Mouse (Mus musculus) urinary bladder, postnatal 4 days (tissue): ENCODE data around the gene Tshz2.

Experiments used
- DNase-seq, 2 experiments: peaks; one replicate each; pipeline ENCODE4 v3.0.0; 2021 to 2022; ENCODE audit warnings: low spot score in 2 of 2

The Tshz2 gene

GRCm38 (mm10) chr2:169630070-169630469, 2.7 kb upstream of the Tshz2 start:
- DNase-seq, result no peak

DNA sequence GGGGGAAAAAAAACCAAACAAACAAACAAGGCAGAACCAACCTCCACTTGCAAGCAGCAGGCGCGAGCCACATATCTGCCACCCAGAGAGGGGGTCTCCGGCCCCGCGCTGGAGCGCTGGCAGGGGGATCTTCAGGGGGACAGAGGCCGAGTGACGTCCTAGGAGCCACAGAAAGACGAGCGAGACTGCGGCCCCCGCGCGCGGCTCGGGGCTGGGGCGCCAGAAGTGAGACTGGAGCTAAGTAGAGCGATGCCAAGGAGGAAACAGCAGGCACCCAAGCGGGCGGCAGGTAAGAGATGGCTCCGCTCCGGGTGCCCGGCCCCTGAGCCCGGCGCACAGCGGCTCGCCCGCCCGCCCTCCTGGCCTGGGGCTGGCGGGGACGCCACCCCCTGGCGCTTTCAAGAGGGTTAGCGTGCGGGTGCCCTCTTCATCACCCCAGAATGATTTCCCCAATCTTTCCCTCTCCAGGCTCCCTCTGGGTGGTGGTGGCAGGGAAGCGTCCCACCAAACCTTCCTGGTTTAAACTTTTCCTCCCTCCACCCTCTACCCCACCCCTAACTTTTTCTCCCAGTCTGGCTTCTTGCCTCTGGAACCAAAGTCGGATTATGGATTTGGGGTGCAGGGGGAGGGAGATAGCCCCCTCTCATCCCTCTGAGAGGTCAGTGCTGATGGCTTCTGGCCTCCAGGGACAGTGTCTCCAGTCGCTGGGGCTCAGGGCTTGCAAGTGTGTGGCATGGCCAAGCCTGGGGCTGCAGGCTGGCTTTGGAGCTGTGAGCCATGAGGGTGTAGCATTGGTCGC, 877 bp downstream of the Tshz2 start:
- DNase-seq, result peak in 1 of 2 experiments; percentile 47

GRCm38 (mm10) chr2:169634619-169635382, 2.0 kb downstream of the Tshz2 start:
- DNase-seq, result no peak

- no peak for DNase-seq
Measured at GRCm38 (mm10) chr2:169635428-169635827, 2.6 kb downstream of the Tshz2 start.

DNA sequence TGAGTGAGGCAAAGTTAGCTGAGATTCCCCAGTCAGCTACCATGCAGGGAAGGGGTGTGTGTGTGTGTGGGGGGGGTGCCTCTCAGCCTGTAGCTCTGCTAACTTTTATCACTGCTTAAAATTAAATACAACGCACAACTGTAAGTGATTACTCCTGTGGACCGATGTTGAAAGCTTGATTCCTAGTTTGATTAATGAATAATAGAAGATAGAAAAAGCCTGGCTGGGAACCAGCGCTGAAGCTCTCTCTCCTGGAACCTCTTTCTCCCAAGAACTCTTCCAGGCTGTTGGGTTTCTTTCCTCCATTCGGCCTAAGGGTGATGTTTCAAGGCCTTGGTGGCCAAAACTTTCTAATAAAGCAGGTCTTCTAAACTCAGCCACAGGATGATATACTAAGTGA, 3.6 kb downstream of the Tshz2 start:
- no peak for DNase-seq

GRCm38 (mm10) chr2:169641547-169641946, 8.7 kb downstream of the Tshz2 start:
- no peak for DNase-seq

GRCm38 (mm10) chr2:169642420-169642819, 9.6 kb downstream of the Tshz2 start:
- no peak for DNase-seq

DNA sequence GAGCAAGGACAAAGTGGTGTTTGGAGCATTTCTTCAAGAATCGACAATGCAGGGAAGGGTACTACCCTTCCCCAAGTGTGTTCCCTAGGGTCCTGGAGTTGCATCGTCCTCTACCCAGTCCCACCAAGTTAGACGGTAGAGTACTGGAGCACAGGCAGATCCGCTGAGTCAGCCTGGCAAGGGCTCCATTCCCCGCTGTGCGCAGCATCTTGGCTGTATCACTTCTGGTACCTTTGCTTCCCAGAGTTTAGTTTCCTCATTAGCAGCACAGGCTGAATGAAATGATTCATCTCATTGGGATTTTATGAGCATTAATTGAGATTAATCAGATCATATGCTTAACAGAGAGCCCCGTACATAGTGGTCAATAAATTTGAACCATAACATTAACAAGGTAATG, 14.3 kb downstream of the Tshz2 start:
- no peak for DNase-seq

GRCm38 (mm10) chr2:169649262-169649885, 16.6 kb downstream of the Tshz2 start:
- DNase-seq, result no peak

GRCm38 (mm10) chr2:169653282-169653681, 20.5 kb downstream of the Tshz2 start:
- DNase-seq, result no peak

DNA sequence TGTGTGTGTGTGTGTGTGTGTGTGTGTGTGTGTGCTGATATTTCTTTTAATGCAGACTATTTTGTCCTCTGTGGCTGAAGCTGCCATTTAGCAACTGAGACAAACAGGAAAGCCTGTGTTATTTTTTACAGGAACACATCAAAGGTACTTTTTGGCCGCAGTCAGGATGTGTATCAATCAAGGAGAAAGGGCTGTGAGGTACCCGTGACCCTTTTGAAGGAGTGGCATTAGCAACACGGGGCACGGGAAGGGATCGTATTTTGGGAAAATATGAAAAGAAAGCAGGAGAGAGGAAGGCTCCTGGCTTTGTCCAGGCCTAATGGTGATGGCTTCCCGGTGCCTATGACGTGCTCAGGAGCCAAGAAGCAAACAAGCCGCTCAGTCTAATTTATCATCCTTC, 31.0 kb downstream of the Tshz2 start:
- DNase-seq, result no peak

- no peak for DNase-seq
Measured at GRCm38 (mm10) chr2:169671264-169671663, 38.5 kb downstream of the Tshz2 start.

DNA sequence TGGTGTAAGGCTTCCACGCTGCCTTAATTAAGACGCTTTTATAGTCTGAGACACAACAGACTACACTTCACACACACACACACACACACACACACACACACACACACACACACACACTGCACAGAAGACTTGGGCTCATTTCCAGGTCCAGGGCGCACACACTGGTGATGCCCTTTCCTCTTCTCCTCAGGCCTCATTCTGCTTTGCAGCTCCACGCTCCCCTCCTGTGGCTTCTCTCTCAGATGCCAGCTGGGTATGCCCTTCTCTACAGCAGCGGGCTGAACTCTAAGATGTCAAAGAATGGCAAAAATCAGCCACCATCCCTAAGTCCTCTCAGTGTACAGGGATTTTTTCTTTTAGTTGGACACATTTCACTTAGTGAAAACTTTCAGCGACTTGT, 41.0 kb downstream of the Tshz2 start:
- no peak for DNase-seq

DNA sequence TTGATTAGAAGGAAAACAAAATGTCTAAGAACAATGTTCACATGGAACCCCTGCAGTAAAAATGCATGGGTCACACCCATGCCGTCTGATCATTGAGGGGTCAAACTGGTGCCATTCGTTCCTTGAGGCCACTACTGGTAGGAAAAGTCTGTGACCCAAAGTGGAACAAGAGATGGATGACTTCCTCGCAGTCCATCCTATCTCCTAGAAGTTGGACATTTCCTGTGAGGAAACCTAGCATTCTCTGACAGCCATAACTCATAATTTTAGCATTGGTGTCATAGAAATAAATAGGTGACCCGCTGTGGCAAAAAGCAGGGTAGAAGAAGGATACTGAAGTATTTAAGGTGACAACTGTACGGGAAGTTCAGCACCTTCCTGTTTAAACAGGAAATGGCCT, 41.4 kb downstream of the Tshz2 start:
- DNase-seq, result no peak

- DNase-seq, result no peak
Measured at GRCm38 (mm10) chr2:169679264-169679663, 46.5 kb downstream of the Tshz2 start.

DNA sequence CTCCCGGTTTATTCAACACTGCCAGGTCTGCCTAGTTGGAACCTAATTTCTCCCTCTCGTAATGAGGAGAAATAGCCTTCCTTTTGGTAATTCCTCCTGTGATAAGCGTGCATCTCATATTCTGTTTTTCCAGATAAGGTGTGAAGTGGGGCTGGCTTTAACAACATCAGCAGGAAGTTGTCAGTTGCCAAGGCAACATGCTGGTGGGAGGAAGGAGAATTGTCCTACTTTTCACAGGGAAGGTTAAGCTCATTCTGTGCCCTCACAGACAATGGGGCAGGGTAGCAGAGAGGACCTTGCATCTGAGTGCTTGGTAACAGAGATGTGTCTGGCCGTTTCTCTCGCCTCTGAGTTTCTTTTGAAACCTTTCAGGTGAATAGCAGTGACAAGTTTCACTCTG, 47.1 kb downstream of the Tshz2 start:
- no peak for DNase-seq

GRCm38 (mm10) chr2:169685260-169685659, 52.4 kb downstream of the Tshz2 start:
- DNase-seq, result no peak

DNA sequence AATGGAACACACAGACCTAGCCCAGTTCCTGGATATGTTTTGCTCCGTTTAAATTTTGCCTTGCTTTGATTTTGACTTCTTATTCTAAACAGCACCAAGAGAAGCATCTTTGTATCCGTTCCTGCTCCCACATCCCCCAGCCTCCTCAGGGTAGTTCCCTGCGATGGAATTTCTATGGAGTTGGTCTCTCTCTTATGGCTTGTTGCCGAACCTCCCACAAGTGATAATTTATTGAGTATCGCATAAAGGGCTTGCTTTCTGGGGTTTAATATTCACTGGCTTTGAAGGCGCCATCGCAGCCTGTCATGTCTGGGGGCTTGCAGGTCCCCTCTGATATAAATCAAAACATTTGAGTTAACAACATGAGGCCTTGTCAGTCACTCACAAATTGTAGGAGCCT, 52.9 kb downstream of the Tshz2 start:
- no peak for DNase-seq

DNA sequence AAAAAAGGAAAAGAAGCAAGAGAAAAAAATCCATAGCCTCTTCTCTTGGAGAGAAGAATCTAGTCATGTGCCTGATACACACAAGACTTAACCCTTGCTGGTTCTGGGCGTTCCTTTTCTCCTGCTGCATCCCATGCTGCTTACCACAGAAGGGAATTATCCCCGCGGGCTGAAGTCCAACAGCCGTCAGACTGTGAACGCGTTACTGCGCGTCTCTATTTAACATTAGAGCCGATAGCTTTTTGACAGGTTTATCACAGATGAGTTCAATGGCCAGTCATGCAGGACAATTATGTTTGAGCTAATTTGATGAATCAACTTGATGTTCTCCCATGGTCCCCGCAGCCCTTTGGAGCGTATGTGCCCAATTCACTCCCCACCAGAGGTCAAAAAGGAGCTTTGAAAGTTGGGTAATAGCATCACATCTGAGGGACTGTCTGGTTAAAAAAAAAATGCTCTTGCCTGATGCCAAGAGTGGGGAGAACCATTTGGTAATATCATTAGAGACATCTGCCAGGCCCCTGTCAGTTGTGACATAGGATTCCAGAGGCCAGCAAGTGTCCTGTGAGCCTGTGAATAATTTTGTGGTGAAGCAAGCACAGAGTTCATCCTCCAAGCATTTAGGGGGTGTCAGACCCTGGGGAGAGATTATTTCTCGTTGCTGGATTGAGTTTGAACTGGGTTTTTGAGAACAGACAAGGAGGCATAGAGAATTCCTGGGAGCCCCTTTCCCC, 54.1 kb downstream of the Tshz2 start:
- no peak for DNase-seq

GRCm38 (mm10) chr2:169690054-169690453, 57.2 kb downstream of the Tshz2 start:
- no peak for DNase-seq

DNA sequence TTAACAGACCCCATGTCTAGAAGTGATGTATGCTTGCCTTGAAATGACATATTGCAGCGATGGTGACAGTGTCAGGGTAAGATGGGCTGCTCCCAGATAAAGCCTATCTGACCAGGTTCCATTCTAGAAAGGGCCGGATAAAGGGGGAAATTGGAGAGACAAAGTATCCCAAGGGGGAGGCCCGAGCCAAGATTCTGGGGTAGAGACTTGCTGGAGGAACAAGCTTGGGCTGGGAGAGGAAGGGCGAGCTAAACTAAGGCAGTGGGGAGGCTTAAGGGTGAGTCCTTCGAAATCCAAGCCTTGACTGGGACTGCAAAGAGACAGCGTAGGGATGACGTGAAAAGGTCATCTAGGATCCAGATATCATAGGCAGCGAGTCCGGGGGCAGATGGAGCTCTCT, 61.7 kb downstream of the Tshz2 start:
- no peak for DNase-seq

GRCm38 (mm10) chr2:169695025-169695424, 62.2 kb downstream of the Tshz2 start:
- DNase-seq, result no peak
